Mouse (Mus musculus) midbrain, embryonic 15.5 days (tissue): ENCODE data around the gene Tmem179b. TPM values are rescaled to one million over a fixed set of nuclear protein-coding genes. Genes with fewer than 3 reads are reported as not detected.

ENCODE experiments used
- ATAC-seq: fragments of 200-750 bp; cut with Nextera tagmentation; replicated peaks from 2 replicates; pipeline ENCODE4 v1.8.0; 2017; ENCODE audit warnings: moderate TSS enrichment
- H3K27ac ChIP-seq: fragments of 300-500 bp; sonication (generic); 2 replicates; pipeline ENCODE4 v1.5.1; 2015; ENCODE audit warnings: mild to moderate bottlenecking, inconsistent platforms
- H3K27me3 ChIP-seq: fragments of 300-500 bp; sonication (generic); replicated peaks from 2 replicates; pipeline ENCODE4 v1.6.1; 2015; ENCODE audit warnings: inconsistent platforms
- H3K36me3 ChIP-seq: fragments of 300-500 bp; sonication (generic); replicated peaks from 2 replicates; pipeline ENCODE4 v1.6.1; 2015; ENCODE audit warnings: inconsistent platforms
- H3K4me1 ChIP-seq: fragments of 300-500 bp; sonication (generic); 2 replicates; pipeline ENCODE4 v1.6.1; 2015; ENCODE audit warnings: inconsistent platforms
- H3K4me2 ChIP-seq: fragments of 300-500 bp; sonication (generic); 2 replicates; pipeline ENCODE4 v1.6.1; 2015; ENCODE audit warnings: inconsistent platforms, mild to moderate bottlenecking, moderate library complexity
- H3K4me3 ChIP-seq: fragments of 300-500 bp; sonication (generic); 2 replicates; pipeline ENCODE4 v1.5.1; 2015; ENCODE audit warnings: mild to moderate bottlenecking, inconsistent platforms
- H3K9ac ChIP-seq: fragments of 300-500 bp; sonication (generic); 2 replicates; pipeline ENCODE4 v1.6.1; 2015; ENCODE audit warnings: mild to moderate bottlenecking, inconsistent platforms
- H3K9me3 ChIP-seq: fragments of 300-500 bp; sonication (generic); 2 replicates; pipeline ENCODE4 v1.6.1; 2016; ENCODE audit warnings: inconsistent platforms
- WGBS: fragments of 180-500 bp; shearing (Covaris S2); methylation state at CpG from one replicate; pipeline ENCODE4 v1.1.7; 2015; ENCODE audit warnings: mixed read lengths; 5-methylcytosine and 5-hydroxymethylcytosine counted together
- polyA plus RNA-seq: library from polyadenylated mRNA; unstranded; fragments of >200 nt; fragmentation: Nextera tagmentation; extraction: Ambion mirVana; gene quantifications from 2 replicates; pipeline ENCODE4 v1.2.1, GENCODE M21; 2015

The Tmem179b gene
- polyA plus RNA-seq, 1 experiment from 2014 or later = 27.1 TPM

- whole genome bisulfite sequencing = 91% methylated on average over 11 of the region's 11 CpGs
- H3K4me2 ChIP-seq = no peak overlapping the region
- peaks cover 7% of the 10 kb centered on the region; the same call in 1 of the 2 replicates for H3K36me3 ChIP-seq
- no peaks in the 10 kb centered on the region for H3K9me3 ChIP-seq
- H3K27me3 ChIP-seq = no peaks in the 10 kb centered on the region
- no peak overlapping the region for H3K9ac ChIP-seq
- no peak overlapping the region for H3K27ac ChIP-seq
- ATAC-seq = no peak
- H3K4me1 ChIP-seq = peaks cover 21% of the 10 kb centered on the region
- no peak overlapping the region for H3K4me3 ChIP-seq
These were observed 29.8 kb upstream of the Tmem179b start for GRCm38 (mm10) chr19:8803879-8804660.

- Histone ChIP-seq H3K4me3 (peak overlapping the region; percentile 67), H3K27ac (peak overlapping the region; percentile 96), H3K36me3 (peaks cover 3% of the 10 kb centered on the region; the same call in 1 of the 2 replicates)
These were observed 29.0 kb upstream of the Tmem179b start for GRCm38 (mm10) chr19:8803204-8803780.

GRCm38 (mm10) chr19:8802130-8802821 is 28.0 kb upstream of the Tmem179b start, which contains the start of gene Zbtb3:
TSS of gene Zbtb3 (plus strand) at chr19:8802555.
- H3K27me3 ChIP-seq = no peaks in the 10 kb centered on the region
- H3K4me2 ChIP-seq = peak within 1 kb of the TSS; percentile 74
- H3K9ac ChIP-seq = peak within 1 kb of the TSS; percentile 65
- peak within 1 kb of the TSS; percentile 96 for H3K27ac ChIP-seq
- WGBS = under 1% methylated on average over 30 of the region's 30 CpGs
- ATAC-seq = peak; percentile 98
- peak within 1 kb of the TSS; percentile 67 for H3K4me3 ChIP-seq
- peaks cover 35% of the 10 kb centered on the region for H3K4me1 ChIP-seq
- no peaks in the 10 kb centered on the region for H3K9me3 ChIP-seq
- H3K36me3 ChIP-seq = peaks cover 3% of the 10 kb centered on the region; the same call in 1 of the 2 replicates

More at GRCm38 (mm10) chr19:8803204-8803780, 29.0 kb upstream of the Tmem179b start:
- Histone ChIP-seq H3K27me3 (no peaks in the 10 kb centered on the region), H3K4me2 (peak overlapping the region; percentile 74), H3K4me1 (peaks cover 28% of the 10 kb centered on the region), H3K9me3 (no peaks in the 10 kb centered on the region), H3K9ac (no peak overlapping the region)
- no peak for ATAC-seq
- 85% methylated on average over 9 of the region's 9 CpGs for WGBS

GRCm38 (mm10) chr19:8798947-8799315 is 24.7 kb upstream of the Tmem179b start:
- Histone ChIP-seq H3K4me2 (peak overlapping the region; percentile 92), H3K9me3 (no peaks in the 10 kb centered on the region), H3K9ac (no peak overlapping the region), H3K27me3 (no peaks in the 10 kb centered on the region), H3K27ac (0 out of 2 replicates have a peak overlapping the region, but pooled peaks have one; percentile 68), H3K4me3 (peak overlapping the region; percentile 85; the same call in 1 of the 2 replicates), H3K4me1 (peaks cover 37% of the 10 kb centered on the region), H3K36me3 (peaks cover 5% of the 10 kb centered on the region)
- no peak for ATAC-seq

GRCm38 (mm10) chr19:8798264-8798946 is 24.1 kb upstream of the Tmem179b start, which contains the start of gene Polr2g:
TSS of gene Polr2g (minus strand) at chr19:8798577.
- Histone ChIP-seq H3K27ac (peak within 1 kb of the TSS; percentile 68), H3K9ac (peak within 1 kb of the TSS; percentile 65), H3K27me3 (no peaks in the 10 kb centered on the region), H3K36me3 (peaks cover 10% of the 10 kb centered on the region), H3K4me1 (peaks cover 31% of the 10 kb centered on the region), H3K4me2 (peak within 1 kb of the TSS; percentile 92), H3K4me3 (peak within 1 kb of the TSS; percentile 85), H3K9me3 (no peaks in the 10 kb centered on the region)
- peak; percentile 70 for ATAC-seq
- 2% methylated on average over 25 of the region's 25 CpGs for WGBS

- H3K4me3 ChIP-seq = no peak overlapping the region
- H3K27ac ChIP-seq = no peak overlapping the region
- H3K36me3 ChIP-seq = peaks cover 20% of the 10 kb centered on the region
- no peak overlapping the region for H3K4me2 ChIP-seq
- H3K9me3 ChIP-seq = no peaks in the 10 kb centered on the region
- 83% methylated on average over 7 of the region's 7 CpGs for WGBS
- ATAC-seq = no peak
- no peak overlapping the region for H3K9ac ChIP-seq
- H3K27me3 ChIP-seq = no peaks in the 10 kb centered on the region
- peaks cover 19% of the 10 kb centered on the region for H3K4me1 ChIP-seq
These were observed 15.9 kb upstream of the Tmem179b start for GRCm38 (mm10) chr19:8790171-8790570.

- ATAC-seq = no peak
These were observed 14.9 kb upstream of the Tmem179b start for GRCm38 (mm10) chr19:8789171-8789570.

GRCm38 (mm10) chr19:8788521-8788920 is 14.3 kb upstream of the Tmem179b start:
- H3K9me3 ChIP-seq = no peaks in the 10 kb centered on the region
- H3K27me3 ChIP-seq = no peaks in the 10 kb centered on the region
- H3K4me1 ChIP-seq = peaks cover 25% of the 10 kb centered on the region
- no peak for ATAC-seq
- 12% methylated on average over 3 of the region's 3 CpGs for WGBS
- H3K27ac ChIP-seq = peak overlapping the region; percentile 43
- no peak overlapping the region for H3K4me3 ChIP-seq
- H3K36me3 ChIP-seq = peaks cover 12% of the 10 kb centered on the region
- H3K9ac ChIP-seq = no peak overlapping the region
- no peak overlapping the region for H3K4me2 ChIP-seq

More at GRCm38 (mm10) chr19:8789171-8789570, 14.9 kb upstream of the Tmem179b start:
- 31% methylated on average over 1 of the region's 1 CpGs for WGBS
- H3K9ac ChIP-seq = 0 out of 2 replicates have a peak overlapping the region, but pooled peaks have one; percentile 17
- H3K4me3 ChIP-seq = no peak overlapping the region
- peak overlapping the region; percentile 43 for H3K27ac ChIP-seq
- H3K9me3 ChIP-seq = no peaks in the 10 kb centered on the region
- H3K27me3 ChIP-seq = no peaks in the 10 kb centered on the region
- peaks cover 25% of the 10 kb centered on the region for H3K4me1 ChIP-seq
- no peak overlapping the region for H3K4me2 ChIP-seq
- H3K36me3 ChIP-seq = peaks cover 18% of the 10 kb centered on the region

GRCm38 (mm10) chr19:8786008-8786781 is 11.9 kb upstream of the Tmem179b start, which contains the start of gene Taf6l:
TSS of gene Taf6l (minus strand) at chr19:8786417.
- ATAC-seq = peak; percentile 99
- peaks cover 25% of the 10 kb centered on the region for H3K4me1 ChIP-seq
- under 1% methylated on average over 32 of the region's 32 CpGs for WGBS

GRCm38 (mm10) chr19:8774951-8775421 is 719 bp upstream of the Tmem179b start:
- peaks cover 40% of the 10 kb centered on the region for H3K4me1 ChIP-seq
- H3K9me3 ChIP-seq = no peaks in the 10 kb centered on the region
- H3K9ac ChIP-seq = peak overlapping the region; percentile 87
- H3K27me3 ChIP-seq = no peaks in the 10 kb centered on the region
- H3K4me3 ChIP-seq = peak overlapping the region; percentile 65
- WGBS = 4% methylated on average over 20 of the region's 20 CpGs
- H3K36me3 ChIP-seq = peaks cover 3% of the 10 kb centered on the region; the same call in 1 of the 2 replicates
- H3K4me2 ChIP-seq = peak overlapping the region; percentile 94
- peak; percentile 1 for ATAC-seq
- H3K27ac ChIP-seq = peak overlapping the region; percentile 98

More at GRCm38 (mm10) chr19:8786008-8786781, 11.9 kb upstream of the Tmem179b start, which contains the start of gene Taf6l:
- H3K27ac ChIP-seq = peak within 1 kb of the TSS; percentile 89
- peak within 1 kb of the TSS; percentile 78 for H3K9ac ChIP-seq
- H3K36me3 ChIP-seq = peaks cover 16% of the 10 kb centered on the region; the same call in 1 of the 2 replicates
- H3K9me3 ChIP-seq = no peaks in the 10 kb centered on the region
- H3K4me2 ChIP-seq = peak within 1 kb of the TSS; percentile 77
- H3K4me3 ChIP-seq = peak within 1 kb of the TSS; percentile 93
- H3K27me3 ChIP-seq = no peaks in the 10 kb centered on the region

- 54% methylated on average over 6 of the region's 6 CpGs for WGBS
- peak overlapping the region; percentile 12 for H3K9ac ChIP-seq
- H3K27ac ChIP-seq = peak overlapping the region; percentile 55; the same call in 1 of the 2 replicates
- H3K4me1 ChIP-seq = peaks cover 40% of the 10 kb centered on the region
- H3K4me2 ChIP-seq = peak overlapping the region; percentile 94
- H3K27me3 ChIP-seq = no peaks in the 10 kb centered on the region
- H3K36me3 ChIP-seq = peaks cover 12% of the 10 kb centered on the region
- ATAC-seq = no peak
- H3K4me3 ChIP-seq = peak overlapping the region; percentile 65; the same call in 1 of the 2 replicates
- H3K9me3 ChIP-seq = no peaks in the 10 kb centered on the region
These were observed 858 bp downstream of the Tmem179b start for GRCm38 (mm10) chr19:8773409-8773808.
